ENCODE assay signal across 18 mouse cellular contexts in genomic region chr1:135846632-135847031, GRCm38 (mm10). TPM values are rescaled to one million over a fixed set of nuclear protein-coding genes. Genes with fewer than 3 reads are reported as not detected.
DNase-seq lines count a peak whose midpoint lies in the region; ATAC-seq and TF ChIP-seq lines count a peak whose summit lies in the region.
"Had no signal": no experiment of that assay in that cellular context is flagged by ENCODE, and none has a peak within 500 bp of the region (broad histone marks: within the 10 kb centered on the region; RNA-seq: fewer than 3 reads in every experiment).

No protein-coding gene starts in this region.

- no peaks in the 10 kb centered on the region for H3K9me3 ChIP-seq in heart, embryonic 11.5 days (replicated peaks; ENCODE audit: control insufficient read depth, low read length)
- no peaks in the 10 kb centered on the region for H3K9me3 ChIP-seq in intestine, embryonic 16.5 days (ENCODE audit: control insufficient read depth, low read length)
- H3K9me3 ChIP-seq in intestine, embryonic 15.5 days, result no peaks in the 10 kb centered on the region
- no peaks in the 10 kb centered on the region for H3K9me3 ChIP-seq in heart, embryonic 15.5 days (replicated peaks)
- H3K9me3 ChIP-seq: embryonic facial prominence, embryonic 10.5 days; forebrain, embryonic 13.5 days; hindbrain, embryonic 13.5 days had no signal

- intact Hi-C loops in heart, postnatal 36 days (cut with DNase I), result no loop called here

- WGBS in heart, embryonic 11.5 days (ENCODE audit: insufficient replicate concordance), result 71% methylated on average over 5 of the region's 5 CpGs
- whole genome bisulfite sequencing in intestine, embryonic 16.5 days, result 81% methylated on average over 5 of the region's 5 CpGs
- WGBS in intestine, embryonic 15.5 days, result 81% methylated on average over 5 of the region's 5 CpGs
- 66% methylated on average over 5 of the region's 5 CpGs for WGBS in heart, embryonic 15.5 days

- peaks cover 72% of the 10 kb centered on the region for H3K79me2 ChIP-seq in myocyte (ENCODE audit: control insufficient read depth, insufficient read depth)

- H3K27me3 ChIP-seq in heart, embryonic 11.5 days (ENCODE audit: control insufficient read depth, insufficient read depth, low read length), result no peaks in the 10 kb centered on the region
- H3K27me3 ChIP-seq in intestine, embryonic 16.5 days (replicated peaks; ENCODE audit: control insufficient read depth, insufficient read depth, low read length), result no peaks in the 10 kb centered on the region
- no peaks in the 10 kb centered on the region for H3K27me3 ChIP-seq in intestine, embryonic 15.5 days (replicated peaks)
- H3K27me3 ChIP-seq in heart, embryonic 15.5 days, result no peaks in the 10 kb centered on the region
- no peaks in the 10 kb centered on the region for H3K27me3 ChIP-seq in myocyte (ENCODE audit: control insufficient read depth, insufficient read depth, insufficient read length)
- H3K27me3 ChIP-seq: forebrain, embryonic 13.5 days had no signal

- no peak overlapping the region for H3K4me3 ChIP-seq in heart, embryonic 11.5 days (ENCODE audit: low read depth, low read length)
- H3K4me3 ChIP-seq in intestine, embryonic 16.5 days (ENCODE audit: low read length), result no peak overlapping the region
- no peak overlapping the region for H3K4me3 ChIP-seq in intestine, embryonic 15.5 days (replicated peaks)
- H3K4me3 ChIP-seq in heart, embryonic 15.5 days, result no peak overlapping the region
- peak overlapping the region; percentile 29 for H3K4me3 ChIP-seq in myocyte
- H3K4me3 ChIP-seq: embryonic facial prominence, embryonic 10.5 days; forebrain, embryonic 13.5 days; gastrocnemius, adult 2 months; hindbrain, embryonic 13.5 days had no signal

- no peak overlapping the region for H3K4me2 ChIP-seq in heart, embryonic 11.5 days
- no peak overlapping the region for H3K4me2 ChIP-seq in intestine, embryonic 16.5 days (ENCODE audit: low read depth, low read length)
- no peak overlapping the region for H3K4me2 ChIP-seq in intestine, embryonic 15.5 days (replicated peaks)
- H3K4me2 ChIP-seq in heart, embryonic 15.5 days, result peak overlapping the region; percentile 5
- peak overlapping the region; percentile 89 for H3K4me2 ChIP-seq in myocyte (ENCODE audit: low read depth)
- H3K4me2 ChIP-seq: forebrain, embryonic 13.5 days; hindbrain, embryonic 13.5 days had no signal

- H3K36me3 ChIP-seq in heart, embryonic 11.5 days (ENCODE audit: control insufficient read depth, insufficient read depth, low read length), result peaks cover 5% of the 10 kb centered on the region
- no peaks in the 10 kb centered on the region for H3K36me3 ChIP-seq in intestine, embryonic 16.5 days (ENCODE audit: control insufficient read depth, insufficient read depth, low read length)
- no peaks in the 10 kb centered on the region for H3K36me3 ChIP-seq in intestine, embryonic 15.5 days
- peaks cover 47% of the 10 kb centered on the region for H3K36me3 ChIP-seq in heart, embryonic 15.5 days
- H3K36me3 ChIP-seq in myocyte (ENCODE audit: control insufficient read depth, insufficient read depth), result peaks cover 39% of the 10 kb centered on the region
- H3K36me3 ChIP-seq: embryonic facial prominence, embryonic 10.5 days; hindbrain, embryonic 13.5 days had no signal

- H3ac ChIP-seq in myocyte (ENCODE audit: control insufficient read depth, insufficient read length), result no peak overlapping the region

- no peak for ATAC-seq in heart, embryonic 11.5 days (replicated peaks; ENCODE audit: insufficient number of reproducible peaks, low FRiP score, low TSS enrichment)
- 0 out of 2 replicates have a peak, but pooled peaks have one; percentile 10 for ATAC-seq in intestine, embryonic 16.5 days
- ATAC-seq in intestine, embryonic 15.5 days, result no peak
- ATAC-seq in heart, embryonic 15.5 days (replicated peaks; ENCODE audit: insufficient number of reproducible peaks, insufficient read depth, low FRiP score, low read depth), result no peak
- ATAC-seq: forebrain, embryonic 13.5 days; forebrain, postnatal 0 days had no signal

- DNase-seq in heart, postnatal 36 days, result no peak
- DNase-seq in ovary, postnatal 14 days (ENCODE audit: low spot score), result no peak
- DNase-seq: cerebellum, adult 2 months; gastrocnemius, adult 2 months; gastrocnemius, postnatal 25 days had no signal

- TF ChIP-seq POLR2A in myocyte (IDR thresholded peaks at IDR 0.05; ENCODE audit: insufficient read length, low read depth), result peak; percentile 50

- peaks cover 60% of the 10 kb centered on the region for H3K4me1 ChIP-seq in heart, embryonic 11.5 days (ENCODE audit: control insufficient read depth, insufficient read depth, low read length)
- H3K4me1 ChIP-seq in intestine, embryonic 16.5 days (ENCODE audit: control insufficient read depth, insufficient read depth, low read length), result no peaks in the 10 kb centered on the region
- H3K4me1 ChIP-seq in intestine, embryonic 15.5 days (replicated peaks), result no peaks in the 10 kb centered on the region
- peaks cover 93% of the 10 kb centered on the region for H3K4me1 ChIP-seq in heart, embryonic 15.5 days (replicated peaks)

- 0 out of 2 replicates have a peak overlapping the region, but pooled peaks have one; percentile 15 for H3K27ac ChIP-seq in heart, embryonic 11.5 days (ENCODE audit: low read depth, low read length)
- H3K27ac ChIP-seq in intestine, embryonic 16.5 days (ENCODE audit: low read length), result no peak overlapping the region
- no peak overlapping the region for H3K27ac ChIP-seq in intestine, embryonic 15.5 days
- H3K27ac ChIP-seq in heart, embryonic 15.5 days, result peak overlapping the region; percentile 55
- H3K27ac ChIP-seq: embryonic facial prominence, embryonic 10.5 days; forebrain, embryonic 13.5 days; gastrocnemius, adult 2 months; hindbrain, embryonic 13.5 days; hindbrain, postnatal 0 days had no signal

- no peak overlapping the region for H3K9ac ChIP-seq in heart, embryonic 11.5 days (ENCODE audit: low read depth, low read length)
- H3K9ac ChIP-seq in intestine, embryonic 16.5 days (ENCODE audit: low read depth, low read length), result no peak overlapping the region
- no peak overlapping the region for H3K9ac ChIP-seq in intestine, embryonic 15.5 days
- peak overlapping the region; percentile 0; the same call in 1 of the 2 replicates for H3K9ac ChIP-seq in heart, embryonic 15.5 days
- H3K9ac ChIP-seq: forebrain, embryonic 13.5 days; forebrain, postnatal 0 days; hindbrain, embryonic 13.5 days had no signal

TF ChIP-seq in myocyte, 11 proteins besides CTCF, POLR2A, EP300 and RAD21:
- TF ChIP-seq POLR2AphosphoS2 (IDR thresholded peaks at IDR 0.05; ENCODE audit: insufficient read length, low read depth) (peak; percentile 53), REST (IDR thresholded peaks at IDR 0.05; ENCODE audit: insufficient read depth, insufficient read length) (no peak), MYOD1 (IDR thresholded peaks at IDR 0.05; ENCODE audit: control insufficient read depth in 1 of 3, insufficient read length in 2 of 3, low read depth in 2 of 3) (no peak)

RNA-seq across cellular contexts. Expression of gene Tnnt2, which starts 10.5 kb away (rescaled TPM):
- polyA plus RNA-seq in heart, embryonic 11.5 days (2014; fragmentation: Nextera tagmentation; extraction: Ambion mirVana), result 3,916 and 3,947 TPM in 2 replicates
- 1,000 to 10,000 TPM; 8,733 to 8,759 TPM for total RNA-seq in heart, postnatal 36 days (2021)
- polyA plus RNA-seq in intestine, embryonic 16.5 days (2015; fragmentation: Nextera tagmentation; extraction: Ambion mirVana), result 23.5 and 26.7 TPM in 2 replicates
- polyA plus RNA-seq in intestine, embryonic 15.5 days (2015; fragmentation: Nextera tagmentation; extraction: Ambion mirVana), result 16.4 and 17.4 TPM in 2 replicates
- 7,410 and 9,283 TPM in 2 replicates for polyA plus RNA-seq in heart, embryonic 15.5 days (2015; fragmentation: Nextera tagmentation; extraction: Ambion mirVana)
- 2,000 TPM for polyA plus RNA-seq in myocyte (2012; fragmentation: generic; extraction: Trizol)
- total RNA-seq: granulocyte monocyte progenitor cell, adult 5-6 weeks; hematopoietic stem cell, adult 5-6 weeks had no signal

RNA-seq across cellular contexts. Expression of gene Lad1, which starts 28.2 kb away (rescaled TPM):
- 2.3 and 3.1 TPM in 2 replicates for polyA plus RNA-seq in heart, embryonic 11.5 days (2014; fragmentation: Nextera tagmentation; extraction: Ambion mirVana)
- total RNA-seq in heart, postnatal 36 days (2021), result 1 to 10 TPM; 5.6 to 8.2 TPM
- 260 and 283 TPM in 2 replicates for polyA plus RNA-seq in intestine, embryonic 16.5 days (2015; fragmentation: Nextera tagmentation; extraction: Ambion mirVana)
- polyA plus RNA-seq in intestine, embryonic 15.5 days (2015; fragmentation: Nextera tagmentation; extraction: Ambion mirVana), result 179 and 196 TPM in 2 replicates
- 3.2 and 5.8 TPM in 2 replicates for polyA plus RNA-seq in heart, embryonic 15.5 days (2015; fragmentation: Nextera tagmentation; extraction: Ambion mirVana)
- 0.46 TPM for polyA plus RNA-seq in myocyte (2012; fragmentation: generic; extraction: Trizol)
- total RNA-seq: adrenal gland, postnatal 25 days; gastrocnemius, adult 2 months; gastrocnemius, postnatal 25 days; granulocyte monocyte progenitor cell, adult 5-6 weeks; hematopoietic stem cell, adult 5-6 weeks had no signal

Comparison
In these comparisons a context has a peak if more than half of its experiments do, and no peak if none do; other contexts are left out.
1. H3K4me2 ChIP-seq: peak in heart, embryonic 15.5 days (single experiment) and myocyte (single experiment); none in heart, embryonic 11.5 days (single experiment), intestine, embryonic 16.5 days (single experiment) and intestine, embryonic 15.5 days (single experiment).
2. H3K27ac ChIP-seq: peak in heart, embryonic 11.5 days (single experiment) and heart, embryonic 15.5 days (single experiment); none in intestine, embryonic 16.5 days (single experiment) and intestine, embryonic 15.5 days (single experiment).
3. RNA of gene Tnnt2, which starts 10.5 kb away (polyA plus RNA-seq): 7,410 to 9,283 TPM in heart, embryonic 15.5 days, 3,916 to 3,947 TPM in heart, embryonic 11.5 days and 2,000 TPM in myocyte (single experiment); 23.5 to 26.7 TPM in intestine, embryonic 16.5 days and 16.4 to 17.4 TPM in intestine, embryonic 15.5 days; every median in the first group is over 10 times any median in the second.
4. RNA of gene Lad1, which starts 28.2 kb away (polyA plus RNA-seq): 260 to 283 TPM in intestine, embryonic 16.5 days and 179 to 196 TPM in intestine, embryonic 15.5 days; 3.2 to 5.8 TPM in heart, embryonic 15.5 days, 2.3 to 3.1 TPM in heart, embryonic 11.5 days and 0.46 TPM in myocyte (single experiment); every median in the first group is over 10 times any median in the second.